In the genomic region with DNA sequence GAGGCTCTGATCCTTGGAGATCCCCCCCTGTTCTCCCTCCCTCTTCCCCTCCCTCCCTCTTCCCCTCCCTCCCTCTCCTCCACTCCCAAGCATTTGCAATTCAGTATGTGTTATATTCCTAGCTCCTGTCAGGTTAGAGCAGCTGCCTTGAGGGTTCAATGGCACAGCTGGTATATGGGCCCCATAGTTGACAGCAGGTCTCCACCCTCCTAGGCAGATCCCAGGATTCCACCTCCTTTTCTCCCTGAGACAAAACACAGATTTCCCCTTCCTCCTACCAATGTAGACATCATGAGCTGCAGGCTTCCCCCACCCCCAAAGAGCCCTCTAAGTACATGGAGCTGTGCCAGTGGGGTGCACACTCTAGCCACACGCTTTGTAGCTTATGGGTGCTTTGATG, we compare ENCODE assay signal across 19 mouse cellular contexts.
"Had no signal": no experiment of that assay in that cellular context is flagged by ENCODE, and none has a peak within 500 bp of the region (broad histone marks: within the 10 kb centered on the region; RNA-seq: fewer than 3 reads in every experiment).

No protein-coding gene starts in this region.

- H3K4me3 ChIP-seq: lung, embryonic 15.5 days; megakaryocyte, embryonic 14.5 days; midbrain, embryonic 12.5 days; midbrain, embryonic 15.5 days; neural tube, embryonic 12.5 days had no signal

- ATAC-seq: liver, postnatal 0 days; lung, postnatal 0 days; midbrain, embryonic 15.5 days had no signal

- H3K27ac ChIP-seq: lung, embryonic 15.5 days; macrophage; midbrain, embryonic 12.5 days; midbrain, embryonic 15.5 days; neural tube, embryonic 12.5 days had no signal

- DNase-seq: liver, postnatal 0 days; lung, adult 2 months; lung, postnatal 14 days; lung, postnatal 36 days; retina, postnatal 1 day; right cerebral cortex, adult 18-20 months; right cerebral cortex, postnatal 25 days; right cerebral cortex, postnatal 4 days; spleen, adult 18-20 months; thymus, adult 18-20 months; thymus, postnatal 14 days; thymus, postnatal 36 days had no signal

- H3K4me2 ChIP-seq: lung, embryonic 15.5 days; midbrain, embryonic 12.5 days; midbrain, embryonic 15.5 days; neural tube, embryonic 12.5 days had no signal

- H3K27me3 ChIP-seq: lung, embryonic 15.5 days; megakaryocyte, embryonic 14.5 days; midbrain, embryonic 12.5 days; midbrain, embryonic 15.5 days; neural tube, embryonic 12.5 days had no signal

- H3K4me1 ChIP-seq: lung, embryonic 15.5 days; megakaryocyte, embryonic 14.5 days; midbrain, embryonic 12.5 days; midbrain, embryonic 15.5 days; neural tube, embryonic 12.5 days had no signal

- H3K9me3 ChIP-seq: lung, embryonic 15.5 days; midbrain, embryonic 15.5 days; neural tube, embryonic 12.5 days had no signal

- H3K36me3 ChIP-seq: lung, embryonic 15.5 days; midbrain, embryonic 12.5 days; midbrain, embryonic 15.5 days; neural tube, embryonic 12.5 days had no signal

- H3K9ac ChIP-seq: liver, postnatal 0 days; lung, embryonic 15.5 days; midbrain, embryonic 12.5 days; midbrain, embryonic 15.5 days; neural tube, embryonic 12.5 days had no signal
